Mouse (Mus musculus): ENCODE measurements at regions not wholly inside any gene's neighbourhood (a gene's known extent, or its start where the extent isn't known, plus 50 kb on each side); places are given as distances from the start of the nearest gene placed in this dataset.

DNA sequence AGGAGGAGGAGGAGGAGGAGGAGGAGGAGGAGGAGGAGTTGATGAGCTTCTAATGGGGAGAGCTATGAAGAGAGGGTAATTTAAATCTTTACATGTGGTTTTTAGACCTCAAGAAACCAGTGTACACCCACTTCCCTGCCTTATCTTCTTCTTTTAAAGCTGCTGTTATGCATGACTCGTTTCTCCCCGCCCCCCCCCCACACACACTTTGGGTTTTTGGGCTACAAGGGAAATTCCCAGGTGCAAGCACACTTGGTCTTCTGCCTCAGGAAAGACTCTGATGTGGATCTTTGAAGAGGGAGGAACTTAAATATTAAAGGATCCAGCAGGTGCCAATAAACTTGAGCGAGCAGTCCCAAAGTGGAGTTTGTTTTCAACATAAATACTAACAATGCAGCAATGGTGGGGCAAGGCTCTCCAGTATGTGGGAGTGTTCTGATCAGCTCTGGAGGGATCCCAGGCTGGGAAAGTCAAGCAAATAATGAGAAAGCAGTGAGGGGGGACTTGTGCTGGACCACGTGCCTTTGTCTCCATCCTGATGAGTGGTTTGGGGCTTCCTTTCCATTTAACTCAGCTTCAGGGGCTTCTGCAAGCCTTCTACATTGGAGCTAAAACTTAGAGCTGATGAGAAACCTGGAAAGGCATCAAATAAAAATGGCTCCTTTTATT lies 296.0 kb downstream of the Pten start:
- no peak for DNase-seq

DNA sequence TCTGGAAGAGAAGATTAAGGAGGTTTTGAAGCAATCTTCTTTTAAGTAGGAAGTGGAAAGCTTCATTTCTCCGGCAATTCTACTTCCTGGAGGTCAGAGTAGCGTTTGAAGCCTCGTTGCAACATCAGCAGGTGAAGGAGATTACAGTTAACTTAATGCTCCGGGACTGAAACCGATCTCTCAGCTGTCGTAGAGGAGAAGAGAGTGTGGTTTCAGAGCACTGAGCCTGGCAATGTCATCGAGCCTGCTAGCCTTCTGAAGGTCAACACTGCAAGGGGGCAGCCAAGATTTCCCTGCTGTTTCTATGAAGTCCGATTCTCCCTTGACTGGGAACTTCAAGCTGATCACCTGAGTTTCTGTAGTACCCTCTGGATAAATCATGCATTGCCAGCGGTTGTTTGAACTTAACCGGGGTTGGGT lies 299.1 kb downstream of the Pten start:
- DNase-seq = no peak

GRCm38 (mm10) chr19:33061006-33061405 lies 303.7 kb downstream of the Pten start:
- no peak for DNase-seq

- no peak for DNase-seq
Observed at GRCm38 (mm10) chr19:33062165-33063058, 305.1 kb downstream of the Pten start.

DNA sequence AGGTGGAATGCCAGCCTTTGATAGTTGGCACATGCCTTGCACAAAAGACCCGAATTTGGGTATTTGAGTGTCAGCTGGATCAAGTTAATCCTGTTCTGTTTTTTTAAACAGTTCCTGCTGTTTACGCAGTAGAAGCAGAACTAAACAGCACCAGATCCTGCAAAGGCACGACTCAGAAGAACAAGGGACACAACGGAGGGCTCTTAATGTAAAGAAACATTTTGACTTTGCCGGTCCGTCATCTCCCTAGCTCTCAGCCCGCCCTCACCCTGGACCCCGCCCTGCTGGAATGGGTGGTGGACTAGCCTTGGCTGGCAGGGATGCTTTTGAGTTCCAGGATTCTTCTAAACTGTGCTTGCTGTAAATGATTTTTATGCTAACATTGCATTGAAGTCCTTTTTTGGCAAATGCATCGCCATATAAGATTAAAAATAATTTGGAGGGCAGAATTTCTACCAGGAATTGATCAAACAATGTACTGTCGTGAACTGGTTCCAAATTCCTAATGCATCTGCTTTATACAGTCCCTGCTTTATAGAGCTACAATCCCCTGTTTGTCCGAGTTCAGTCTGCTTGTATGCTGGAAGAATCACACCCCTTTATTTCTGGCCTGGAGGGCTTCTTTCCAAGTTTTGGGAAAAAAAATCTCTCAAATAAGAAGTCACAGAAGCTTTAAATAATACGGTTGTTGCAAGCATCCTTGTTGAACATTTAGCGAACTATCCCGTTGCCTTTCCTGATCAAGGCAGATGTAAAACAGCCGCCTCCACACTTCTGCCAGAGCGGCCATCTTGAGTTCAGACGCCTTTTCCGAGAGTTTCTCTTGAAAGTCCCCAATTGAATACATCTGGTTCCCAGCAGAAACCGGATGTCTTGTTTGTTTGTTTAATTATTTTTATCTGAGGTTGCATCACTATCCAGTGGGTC lies 308.2 kb downstream of the Pten start:
- peak in 1 of 2 experiments; percentile 6 for DNase-seq

- DNase-seq = no peak
Observed at GRCm38 (mm10) chr19:33068351-33068955, 311.2 kb downstream of the Pten start.

DNA sequence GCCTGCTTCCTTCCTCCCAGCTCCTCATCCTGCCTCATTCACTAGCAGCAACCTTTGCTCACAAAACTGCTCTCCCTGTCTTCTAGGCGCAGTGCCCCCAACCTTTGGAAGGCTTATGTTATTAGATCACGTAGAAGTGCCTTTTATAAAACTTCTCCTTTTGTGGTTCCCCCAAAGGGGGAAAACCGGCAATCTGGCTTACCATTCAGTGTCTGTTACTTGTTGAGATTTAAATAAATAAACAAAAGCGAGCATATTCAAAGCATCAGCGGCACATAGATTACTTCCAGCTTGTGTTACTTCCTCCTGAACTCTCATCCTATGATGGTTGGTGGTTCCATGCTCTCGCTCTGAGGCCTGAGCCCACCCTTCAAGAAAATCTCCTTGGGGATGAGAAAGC lies 312.5 kb downstream of the Pten start:
- DNase-seq = no peak

- no peak for DNase-seq
Observed at GRCm38 (mm10) chr19:33072299-33072698, 315.0 kb downstream of the Pten start.

- no peak for DNase-seq
Observed at GRCm38 (mm10) chr19:33074907-33075306, 317.2 kb downstream of the Rnls start.

DNA sequence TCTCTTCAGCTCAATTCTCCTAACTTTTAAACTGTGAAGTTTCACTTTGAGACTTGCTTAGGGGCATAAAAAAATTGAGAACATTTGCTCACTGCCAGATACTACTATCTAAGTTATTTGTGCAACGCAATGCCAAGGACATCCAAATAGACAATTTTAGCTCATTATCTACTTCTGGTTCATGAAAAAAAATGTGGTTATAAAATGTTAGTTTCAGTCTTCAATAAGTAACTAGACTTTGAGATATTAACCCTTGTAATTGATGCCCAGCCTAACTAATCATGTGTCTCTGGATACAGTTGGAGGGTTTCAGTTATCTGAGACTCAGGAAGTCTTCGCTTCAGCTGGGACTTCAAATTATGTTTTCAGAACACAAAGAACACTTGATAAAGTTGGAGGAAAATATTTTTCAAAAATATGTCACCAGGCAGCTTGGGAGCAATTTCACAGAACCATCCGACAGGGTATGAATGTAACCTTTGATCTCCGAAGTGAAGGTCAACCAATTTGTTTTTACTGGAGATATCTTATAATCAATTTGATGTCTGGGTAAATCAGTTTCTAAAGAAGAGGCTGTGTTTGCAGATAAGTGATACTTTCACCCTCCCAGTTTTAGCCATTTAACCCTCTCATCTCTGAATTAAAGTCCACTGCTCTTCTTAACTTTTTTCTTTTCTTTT lies 313.3 kb downstream of the Rnls start:
- DNase-seq = no peak

DNA sequence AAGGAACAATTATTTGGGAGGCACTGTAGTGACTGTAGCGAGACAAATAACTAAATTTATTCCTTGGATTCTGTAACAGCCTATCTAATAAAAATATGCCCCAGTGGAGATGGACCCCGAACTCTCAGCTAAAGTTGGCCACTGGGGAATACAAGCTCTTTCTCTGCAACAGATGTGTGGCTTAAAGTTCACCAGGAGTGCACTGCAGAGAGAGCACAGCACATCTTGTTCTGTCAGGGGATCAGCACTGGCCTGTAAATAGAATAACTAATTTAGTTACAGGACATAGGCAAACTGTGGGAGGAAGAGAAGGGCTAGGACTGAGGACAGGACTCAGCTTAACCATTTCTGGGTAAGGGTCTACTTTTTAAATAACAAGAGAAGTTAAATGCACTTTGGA lies 312.1 kb downstream of the Rnls start:
- DNase-seq = no peak

GRCm38 (mm10) chr19:33081493-33081892 lies 310.6 kb downstream of the Rnls start:
- DNase-seq = no peak

DNA sequence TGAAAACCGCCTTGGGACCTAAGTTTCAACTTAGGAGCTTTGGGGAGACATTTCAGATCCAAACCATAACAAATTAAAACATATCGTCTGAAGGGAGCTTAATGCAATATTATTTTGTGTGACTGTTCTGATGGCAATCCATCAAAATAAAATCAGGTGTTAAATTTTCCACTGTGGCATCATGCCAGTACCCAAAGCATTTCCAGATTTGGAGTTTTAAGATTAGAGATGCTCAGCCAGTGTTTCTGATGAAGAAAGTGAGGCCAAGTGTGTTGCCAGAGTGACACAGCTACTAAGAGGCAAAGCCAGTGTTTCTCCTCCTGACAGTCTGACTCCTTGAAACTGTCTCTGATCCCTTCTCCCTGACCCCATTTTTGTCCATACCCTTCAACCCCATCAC lies 308.7 kb downstream of the Rnls start:
- no peak for DNase-seq

DNA sequence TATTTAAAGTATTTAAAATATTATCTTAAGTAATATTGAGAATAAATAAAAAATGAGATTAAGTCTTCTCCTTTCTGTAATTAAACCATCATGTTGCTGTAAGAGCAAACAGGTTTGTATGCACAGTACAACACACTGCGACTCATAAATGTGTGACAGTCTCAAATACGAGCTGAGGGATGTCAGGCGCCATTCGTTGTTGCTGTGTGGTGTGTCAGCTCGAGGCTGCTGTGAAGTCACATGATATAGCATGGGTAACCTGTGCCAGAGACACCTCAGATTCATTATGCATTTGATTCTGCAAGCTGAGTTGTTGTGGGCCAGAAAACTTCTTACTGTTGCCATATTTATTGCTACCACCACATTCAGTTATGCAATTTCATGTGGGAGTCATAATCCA lies 307.4 kb downstream of the Rnls start:
- no peak for DNase-seq
